Mouse (Mus musculus) cerebellum, postnatal 10 days (tissue): ENCODE measurements around the gene Dscam.

ENCODE experiments used
- DNase-seq, 2 experiments: peaks; one replicate each; pipeline ENCODE4 v3.0.0; 2021; ENCODE audit warnings: mixed read lengths in 2 of 2

Gene Dscam

GRCm38 (mm10) chr16:96634097-96634790, 536.3 kb downstream of the Dscam start:
- DNase-seq, result peak; percentile 65 to 74

DNA sequence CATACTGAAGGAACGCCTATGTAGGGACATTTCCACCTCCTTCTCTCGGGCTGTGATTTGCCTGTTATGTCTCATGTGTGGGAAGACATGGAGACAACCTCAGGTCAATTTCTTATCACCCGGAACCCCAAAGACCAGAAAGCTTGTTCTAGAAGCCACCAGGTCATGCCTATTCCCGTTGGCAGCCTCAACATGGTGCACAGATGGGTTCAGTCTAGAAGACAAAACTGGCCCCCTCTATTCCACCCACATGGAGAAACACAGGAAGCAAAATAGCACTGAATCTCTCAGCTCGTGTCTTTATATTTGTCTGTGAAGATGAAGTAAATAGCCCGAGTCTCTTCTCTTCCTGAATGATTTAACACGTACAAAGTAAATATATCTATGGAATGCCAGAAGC, 540.3 kb downstream of the Dscam start:
- DNase-seq, result no peak

DNA sequence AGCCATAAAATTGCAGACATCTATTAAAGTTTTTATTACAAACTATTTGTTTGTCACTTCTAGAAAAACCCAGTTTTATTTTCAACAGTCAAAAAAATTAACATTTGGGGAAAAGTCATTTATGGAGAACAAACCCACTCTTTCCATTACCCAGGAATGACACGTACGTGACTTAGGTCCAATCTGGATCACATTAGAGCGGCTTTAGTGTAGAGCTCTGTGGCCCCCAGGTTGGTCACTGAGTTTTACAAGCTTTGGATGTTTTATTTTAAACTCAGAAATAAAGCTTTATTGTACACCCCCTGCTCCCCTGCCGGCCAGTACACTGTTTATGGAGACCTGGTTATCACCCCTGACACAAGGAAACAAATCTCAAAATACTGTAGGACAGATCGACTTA, 540.9 kb downstream of the Dscam start:
- DNase-seq, result no peak

- no peak for DNase-seq
These were observed 545.1 kb downstream of the Dscam start for GRCm38 (mm10) chr16:96625468-96625867.

DNA sequence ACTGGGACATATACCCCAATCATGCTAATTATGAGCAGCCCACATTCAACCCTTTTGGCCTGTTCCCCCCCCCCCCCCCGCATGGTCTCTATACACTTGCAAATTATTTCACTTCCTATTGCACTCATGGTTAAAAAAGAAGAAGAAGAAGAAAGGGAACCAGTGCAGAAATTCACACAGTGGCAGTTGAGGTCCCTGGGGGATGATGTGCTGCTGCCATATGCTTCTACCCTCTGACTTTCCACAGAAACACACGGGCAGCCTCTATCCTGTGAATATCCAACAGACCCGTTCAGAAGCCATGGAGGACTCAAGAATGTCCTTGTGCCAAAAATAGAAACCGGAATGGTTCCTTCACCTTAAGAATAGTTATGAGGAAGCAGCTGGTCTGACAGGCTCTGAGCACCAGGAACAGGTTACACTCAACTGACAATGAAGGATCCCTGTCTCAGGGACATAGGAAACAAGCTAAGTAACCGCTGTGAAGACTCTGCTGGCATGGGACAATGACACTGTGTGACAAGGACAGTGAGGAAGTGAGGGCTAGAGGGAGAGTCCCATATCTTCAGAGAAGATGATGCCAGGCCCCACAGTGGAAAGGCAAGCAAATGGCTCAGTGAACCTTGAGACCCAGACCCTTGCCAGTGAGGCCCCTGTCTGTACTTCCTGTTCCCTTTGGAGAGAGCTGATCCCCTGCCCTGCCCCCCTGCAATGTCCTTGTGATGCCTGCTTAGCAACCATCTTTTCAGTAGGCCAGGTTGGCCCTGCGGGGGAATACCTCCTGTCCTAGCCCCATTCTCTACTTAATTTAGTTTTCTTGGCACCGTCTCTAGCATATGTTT, 545.8 kb downstream of the Dscam start:
- no peak for DNase-seq

GRCm38 (mm10) chr16:96620861-96621260, 549.7 kb downstream of the Dscam start:
- DNase-seq, result peak; percentile 79 to 85

DNA sequence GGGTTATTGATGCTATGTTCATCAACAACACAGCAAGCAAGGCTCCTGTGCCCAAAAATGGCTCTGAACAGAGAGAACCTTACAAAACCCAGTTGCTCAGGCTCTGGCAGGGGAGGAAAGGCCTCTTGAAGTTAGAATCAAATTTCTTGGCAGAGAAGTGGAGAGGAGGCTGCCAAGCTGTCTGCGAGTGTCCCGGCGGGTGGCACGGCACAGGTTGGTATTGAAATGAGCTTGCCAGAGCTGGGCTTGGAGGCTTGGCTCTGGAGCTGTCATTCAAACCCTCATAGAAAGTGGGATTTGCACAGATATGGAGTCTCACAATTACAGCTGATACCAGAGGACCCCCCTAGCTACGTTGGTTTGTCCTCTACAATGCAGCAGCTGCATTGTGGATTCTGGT, 550.1 kb downstream of the Dscam start:
- DNase-seq, result peak; percentile 97 to 98

DNA sequence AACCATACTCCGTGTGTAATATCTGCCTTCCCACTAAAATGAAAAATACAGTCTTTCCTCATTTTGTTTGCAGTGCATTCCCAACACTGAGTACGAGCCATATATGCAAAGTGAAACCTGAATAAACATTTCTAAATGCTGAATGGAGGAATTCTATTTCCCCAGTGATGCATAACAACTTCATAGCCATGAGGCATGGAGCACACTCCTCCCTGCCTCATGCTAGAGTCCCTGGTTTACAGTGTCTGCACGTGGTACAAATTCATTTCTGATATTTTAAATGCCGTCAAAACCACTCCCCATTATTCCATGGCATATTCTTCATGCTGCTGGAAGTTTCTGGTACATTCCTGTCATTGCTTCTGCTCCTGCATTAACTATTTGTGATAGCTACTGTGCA, 552.8 kb downstream of the Dscam start:
- no peak for DNase-seq

GRCm38 (mm10) chr16:96613275-96613674, 557.3 kb downstream of the Dscam start:
- DNase-seq, result no peak

DNA sequence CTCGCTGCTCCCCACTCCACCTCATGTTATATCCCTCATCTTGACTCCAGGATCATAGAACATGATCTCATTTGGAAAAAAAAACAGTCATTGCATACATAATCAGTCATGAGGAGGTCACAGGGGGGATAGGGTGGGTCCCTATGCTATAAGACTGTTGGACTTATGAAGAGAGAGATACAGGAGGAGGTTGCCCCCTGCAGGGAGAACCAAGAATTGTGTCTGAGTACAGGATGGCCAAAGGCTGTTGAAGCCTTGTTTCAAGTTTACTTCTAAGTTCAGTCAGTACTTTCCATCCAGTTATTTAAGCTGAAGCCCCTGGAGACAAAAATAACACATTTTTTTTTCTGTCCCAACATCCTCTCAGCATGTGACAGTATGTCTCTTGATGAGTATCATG, 559.7 kb downstream of the Dscam start:
- peak; percentile 80 to 83 for DNase-seq

- no peak for DNase-seq
These were observed 568.3 kb downstream of the Dscam start for GRCm38 (mm10) chr16:96602206-96602605.

- no peak for DNase-seq
These were observed 569.8 kb downstream of the Dscam start for GRCm38 (mm10) chr16:96600791-96601190.

- DNase-seq, result no peak
These were observed 571.0 kb downstream of the Dscam start for GRCm38 (mm10) chr16:96599401-96600060.

GRCm38 (mm10) chr16:96575841-96576240, 594.7 kb downstream of the Dscam start:
- DNase-seq, result no peak

DNA sequence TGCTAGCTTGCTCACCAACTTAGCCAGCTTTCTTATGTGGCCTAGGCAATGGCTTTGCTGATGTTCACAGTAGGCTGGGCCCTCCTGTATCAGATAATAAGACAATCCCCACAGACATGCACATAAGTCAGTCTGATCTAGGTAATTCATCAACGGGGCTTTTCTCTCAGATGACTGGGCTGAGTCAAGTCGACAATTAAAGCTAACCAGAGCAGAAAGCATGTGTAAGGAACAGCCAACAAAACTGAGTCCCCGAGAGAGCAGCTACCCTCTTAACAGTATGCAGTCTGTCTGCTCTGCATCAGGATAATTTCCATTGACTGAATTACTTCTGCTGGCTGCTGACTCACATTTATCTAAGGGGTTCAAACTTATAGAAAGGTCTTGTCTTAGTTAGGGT, 603.1 kb downstream of the Dscam start:
- DNase-seq, result no peak

GRCm38 (mm10) chr16:96563350-96564257, 606.9 kb downstream of the Dscam start:
- DNase-seq, result peak in 1 of 2 experiments; percentile 18

GRCm38 (mm10) chr16:96559796-96560195, 610.8 kb downstream of the Dscam start:
- DNase-seq, result no peak

DNA sequence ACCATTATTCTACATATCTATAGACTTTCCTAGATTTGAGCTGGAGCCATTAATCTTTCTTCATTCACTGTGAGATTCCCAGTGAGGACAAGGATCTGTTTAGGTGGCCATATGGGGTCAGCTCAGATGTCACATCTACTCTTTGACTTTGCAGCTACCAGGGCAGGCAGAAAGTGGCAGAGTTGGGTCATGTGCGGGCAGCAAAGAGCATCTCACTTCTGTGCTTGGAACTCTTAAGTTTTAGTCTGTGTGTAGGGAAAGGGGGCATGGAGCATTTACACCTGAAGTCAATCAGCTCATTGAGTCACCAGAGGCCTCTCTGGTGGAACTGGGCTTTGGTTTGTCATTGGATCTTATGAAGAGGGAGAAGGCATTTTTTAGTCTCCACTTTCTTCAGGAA, 612.2 kb downstream of the Dscam start:
- no peak for DNase-seq

DNA sequence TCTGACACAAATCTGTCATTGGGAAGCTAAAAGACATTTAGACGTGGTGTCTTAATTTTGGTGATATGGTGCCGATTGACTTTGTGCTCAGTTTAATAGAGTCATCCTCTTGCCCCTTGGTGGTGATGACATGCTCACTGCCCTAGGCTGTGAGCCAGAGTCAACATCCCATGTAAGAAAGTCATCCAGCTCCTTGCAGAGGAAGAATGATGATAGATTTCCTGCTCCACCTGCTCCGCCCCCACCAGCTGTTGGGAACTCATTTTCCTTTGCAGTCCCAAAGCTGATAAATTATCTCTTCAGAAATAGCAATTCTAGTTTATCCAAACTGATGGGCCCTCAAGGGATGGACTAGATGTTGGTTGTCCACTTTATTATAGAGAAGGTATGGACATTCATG, 613.9 kb downstream of the Dscam start:
- no peak for DNase-seq

- DNase-seq, result no peak
These were observed 615.1 kb downstream of the Dscam start for GRCm38 (mm10) chr16:96555412-96555811.

GRCm38 (mm10) chr16:96552680-96553079, 617.9 kb downstream of the Dscam start:
- no peak for DNase-seq

DNA sequence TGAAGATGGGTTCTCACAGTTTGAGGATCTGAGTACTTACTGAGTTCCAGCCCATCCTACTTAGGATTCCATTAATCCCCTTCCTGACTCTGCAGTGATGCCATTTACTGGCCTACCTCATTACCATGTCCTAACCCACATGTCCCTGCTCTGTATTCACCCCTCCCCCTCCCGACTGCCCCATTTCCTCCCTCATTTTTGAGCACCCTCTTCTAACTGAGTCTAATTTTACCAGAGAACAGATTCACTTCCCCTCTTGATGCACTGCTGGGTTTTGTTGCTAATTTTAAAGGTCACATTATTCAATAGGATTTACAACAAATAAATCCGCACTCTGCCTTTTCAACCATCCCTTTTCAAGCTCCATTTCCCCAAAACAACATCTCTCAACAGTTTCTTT, 629.5 kb downstream of the Dscam start:
- no peak for DNase-seq
